In the genomic region with DNA sequence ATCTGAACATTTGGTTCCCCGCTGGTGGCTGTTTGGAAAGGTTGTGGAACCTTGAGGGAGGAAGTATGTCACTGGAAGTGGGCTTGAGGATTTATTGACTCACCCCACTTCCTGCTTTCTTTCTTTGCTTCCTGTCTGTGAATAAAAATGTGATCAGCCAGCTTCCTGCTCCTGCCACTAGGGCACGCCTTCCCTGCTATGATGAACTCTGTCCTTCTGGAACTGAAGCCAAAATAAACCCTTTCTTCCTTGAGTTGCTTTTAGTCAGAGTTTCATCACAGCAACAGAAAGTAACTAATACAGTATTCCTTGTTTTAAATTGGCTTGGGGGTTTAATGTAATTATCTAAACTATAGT, we compare ENCODE assay signal across 9 mouse cellular contexts. TPM values are rescaled to one million over a fixed set of nuclear protein-coding genes. Genes with fewer than 3 reads are reported as not detected.
DNase-seq lines count a peak whose midpoint lies in the region; ATAC-seq and TF ChIP-seq lines count a peak whose summit lies in the region.
"Had no signal": no experiment of that assay in that cellular context is flagged by ENCODE, and none has a peak within 500 bp of the region (broad histone marks: within the 10 kb centered on the region; RNA-seq: fewer than 3 reads in every experiment).

No protein-coding gene starts in this region.

- H3K9me3 ChIP-seq in liver, embryonic 15.5 days (replicated peaks) = no peaks in the 10 kb centered on the region
- H3K9me3 ChIP-seq: neural tube, embryonic 13.5 days had no signal

- peak overlapping the region; percentile 18; the same call in 1 of the 2 replicates for H3K27ac ChIP-seq in spleen, adult 2 months (ENCODE audit: insufficient read depth, low read length)
- H3K27ac ChIP-seq in liver, embryonic 15.5 days (replicated peaks) = peak overlapping the region; percentile 64
- no peak overlapping the region for H3K27ac ChIP-seq in thymus, adult 2 months (ENCODE audit: control insufficient read depth, insufficient read depth, low read length)

- TF ChIP-seq CTCF in spleen, adult 2 months (IDR thresholded peaks at IDR 0.05; ENCODE audit: extremely low read depth, insufficient read depth, insufficient read length, insufficient replicate concordance) = no peak
- TF ChIP-seq CTCF in thymus, adult 2 months (IDR thresholded peaks at IDR 0.05; ENCODE audit: borderline replicate concordance, control insufficient read depth, extremely low read depth, insufficient read depth, low read length, poor library complexity) = no peak

- TF ChIP-seq POLR2A in spleen, adult 2 months (IDR thresholded peaks at IDR 0.05; ENCODE audit: low read depth, low read length) = no peak
- TF ChIP-seq POLR2A in thymus, adult 2 months (IDR thresholded peaks at IDR 0.05; ENCODE audit: control insufficient read depth, extremely low read depth, insufficient read depth, low read length, poor library complexity) = no peak

- no peak overlapping the region for H3K4me2 ChIP-seq in liver, embryonic 15.5 days
- H3K4me2 ChIP-seq: neural tube, embryonic 13.5 days had no signal

- peaks cover 2% of the 10 kb centered on the region; the same call in 1 of the 2 replicates for H3K4me1 ChIP-seq in spleen, adult 2 months (ENCODE audit: control insufficient read depth, insufficient read depth, insufficient read length)
- peaks cover 29% of the 10 kb centered on the region for H3K4me1 ChIP-seq in liver, embryonic 15.5 days (replicated peaks)
- no peaks in the 10 kb centered on the region for H3K4me1 ChIP-seq in thymus, adult 2 months (replicated peaks; ENCODE audit: control insufficient read depth, insufficient read depth, low read length)
- H3K4me1 ChIP-seq: neural tube, embryonic 13.5 days had no signal

- ATAC-seq in hematopoietic stem cell, adult 5-6 weeks (replicated peaks in 1 of 2; ENCODE audit: insufficient read depth in 1 of 2, low FRiP score in 2 of 2, low TSS enrichment in 1 of 2, low read depth in 1 of 2, poor library complexity in 2 of 2, severe bottlenecking in 2 of 2) = peak; percentile 29 to 70
- ATAC-seq in liver, embryonic 15.5 days (ENCODE audit: insufficient read depth) = peak; percentile 51; the same call in 1 of the 2 replicates

- 68% methylated on average over 2 of the region's 2 CpGs for WGBS in spleen, adult 2 months
- WGBS in liver, embryonic 15.5 days (ENCODE audit: insufficient replicate concordance) = 40% methylated on average over 2 of the region's 2 CpGs
- 90% methylated on average over 2 of the region's 2 CpGs for WGBS in thymus, adult 2 months

- peaks cover 32% of the 10 kb centered on the region for H3K36me3 ChIP-seq in spleen, adult 2 months (ENCODE audit: control insufficient read depth, insufficient read depth, low read length)
- H3K36me3 ChIP-seq in liver, embryonic 15.5 days (replicated peaks) = peaks cover 86% of the 10 kb centered on the region
- peaks cover 68% of the 10 kb centered on the region for H3K36me3 ChIP-seq in thymus, adult 2 months (ENCODE audit: control insufficient read depth, insufficient read depth, low read length)

- no peak overlapping the region for H3K9ac ChIP-seq in liver, embryonic 15.5 days
- H3K9ac ChIP-seq: neural tube, embryonic 13.5 days had no signal

- no peaks in the 10 kb centered on the region for H3K27me3 ChIP-seq in spleen, adult 2 months (ENCODE audit: control insufficient read depth, insufficient read depth, low read length)
- H3K27me3 ChIP-seq in liver, embryonic 15.5 days = no peaks in the 10 kb centered on the region
- H3K27me3 ChIP-seq in thymus, adult 2 months (ENCODE audit: control insufficient read depth, insufficient read depth, low read length) = no peaks in the 10 kb centered on the region
- H3K27me3 ChIP-seq: neural tube, embryonic 13.5 days had no signal

- DNase-seq in spleen, adult 2 months (ENCODE audit: low read depth in 1 of 2, low spot score in 2 of 2) = no peak
- no peak for DNase-seq in spleen, postnatal 4 days (ENCODE audit: low spot score in 2 of 2)
- DNase-seq in thymus, postnatal 14 days = no peak
- DNase-seq in thymus, adult 2 months = no peak
- no peak for DNase-seq in gastrocnemius, postnatal 10 days
- no peak for DNase-seq in layer of hippocampus, adult 11-12 months (ENCODE audit: low spot score)

- H3K4me3 ChIP-seq in spleen, adult 2 months (ENCODE audit: extremely low read depth, insufficient read depth, insufficient read length) = no peak overlapping the region
- no peak overlapping the region for H3K4me3 ChIP-seq in liver, embryonic 15.5 days (replicated peaks)
- H3K4me3 ChIP-seq in thymus, adult 2 months (ENCODE audit: control insufficient read depth, insufficient read depth, low read length) = no peak overlapping the region
- H3K4me3 ChIP-seq: neural tube, embryonic 13.5 days had no signal

RNA-seq across cellular contexts. Expression of gene Ranbp2, which starts 40.8 kb away (rescaled TPM):
- 2.5 and 2.6 TPM in 2 replicates for polyA plus RNA-seq in spleen, adult 2 months (2012; rRNA removed)
- total RNA-seq in hematopoietic stem cell, adult 5-6 weeks (2017) = 235 and 238 TPM in 2 replicates
- polyA plus RNA-seq in liver, embryonic 15.5 days (2015; fragmentation: Nextera tagmentation; extraction: Ambion mirVana) = 18.9 and 19.2 TPM in 2 replicates
- polyA plus RNA-seq in thymus, adult 2 months (2012; rRNA removed) = 7.1 and 7.5 TPM in 2 replicates
- total RNA-seq in gastrocnemius, postnatal 10 days (2021) = 10 to 100 TPM; 52.6 to 59.6 TPM
